Mouse (Mus musculus) induced T-regulatory cell, adult 2 months (primary cell): ENCODE data around the gene Cbarp.

Experiments used
- DNase-seq: peaks from one replicate; pipeline ENCODE4 v3.0.0-alpha.2; 2012; ENCODE audit warnings: low read depth

The Cbarp gene

DNA sequence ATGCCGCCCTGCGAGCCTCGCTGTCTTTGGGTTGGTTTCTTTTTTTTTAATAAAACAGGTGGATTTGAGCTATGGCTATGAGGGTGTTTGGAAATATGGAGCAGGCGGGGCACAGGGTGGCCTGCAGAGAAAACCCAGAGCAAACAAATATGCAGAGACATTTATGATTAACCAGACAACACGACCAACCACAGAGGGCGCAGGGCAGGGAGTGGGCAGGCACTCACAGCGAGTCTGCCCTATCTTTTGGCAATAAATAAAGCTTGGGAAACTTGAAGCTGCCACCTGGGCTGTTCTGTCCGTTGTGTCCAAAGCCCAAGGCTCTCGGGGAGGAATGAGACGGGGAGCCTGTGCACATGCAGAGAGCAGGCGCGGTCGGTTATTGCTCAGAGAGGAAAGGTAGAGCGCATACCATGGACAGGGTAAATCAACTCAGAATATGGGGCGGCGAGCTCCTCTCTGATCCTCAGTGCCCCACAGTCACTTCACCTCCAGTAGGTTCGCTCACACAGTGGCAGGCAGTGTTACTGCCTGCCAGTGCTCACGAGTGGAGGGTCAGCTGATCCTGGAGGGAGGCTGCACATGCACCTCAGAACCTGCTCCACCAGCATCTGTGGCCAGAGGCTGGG, 10.1 kb downstream of the Cbarp start:
- DNase-seq, result no peak

DNA sequence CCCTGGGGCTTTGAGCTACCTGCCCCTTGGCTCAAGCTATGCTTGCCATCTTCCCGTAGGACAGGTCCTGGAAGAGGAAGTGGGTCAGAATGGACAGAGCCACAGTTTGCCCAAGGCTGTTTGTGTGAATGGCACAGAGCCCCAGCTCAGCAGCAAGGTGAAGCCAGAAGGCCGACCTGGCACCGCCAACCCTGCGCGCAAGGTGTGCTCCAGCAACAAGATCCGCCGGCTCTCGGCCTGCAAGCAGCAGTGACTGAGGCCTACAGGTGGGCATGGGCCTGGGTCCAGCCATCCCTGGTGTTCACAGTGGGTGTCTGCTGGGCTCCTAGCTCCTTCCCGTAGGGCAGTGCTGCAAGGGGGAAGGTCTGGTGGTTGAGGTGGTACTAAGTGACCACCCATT, 10.8 kb downstream of the Cbarp start:
- DNase-seq, result no peak

DNA sequence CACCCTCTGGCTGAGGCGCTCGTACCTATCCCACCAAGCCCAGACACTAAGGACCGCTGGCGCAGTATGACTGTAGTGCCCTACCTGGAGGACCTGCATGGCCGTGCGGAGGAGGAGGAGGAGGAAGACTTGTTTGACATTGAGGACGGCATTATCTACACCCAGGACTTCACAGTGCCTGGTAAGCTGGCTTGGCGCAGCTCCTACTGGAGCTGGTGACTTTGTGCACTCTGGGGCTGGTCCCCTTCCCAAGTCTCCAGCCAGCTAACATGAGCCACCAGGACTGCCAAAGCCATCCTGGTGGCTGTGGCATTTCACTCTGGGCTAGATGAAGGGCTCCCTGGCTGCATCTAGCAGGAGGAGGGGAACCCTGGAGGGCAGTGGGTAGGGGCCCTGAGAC, 12.7 kb downstream of the Cbarp start:
- no peak for DNase-seq

DNA sequence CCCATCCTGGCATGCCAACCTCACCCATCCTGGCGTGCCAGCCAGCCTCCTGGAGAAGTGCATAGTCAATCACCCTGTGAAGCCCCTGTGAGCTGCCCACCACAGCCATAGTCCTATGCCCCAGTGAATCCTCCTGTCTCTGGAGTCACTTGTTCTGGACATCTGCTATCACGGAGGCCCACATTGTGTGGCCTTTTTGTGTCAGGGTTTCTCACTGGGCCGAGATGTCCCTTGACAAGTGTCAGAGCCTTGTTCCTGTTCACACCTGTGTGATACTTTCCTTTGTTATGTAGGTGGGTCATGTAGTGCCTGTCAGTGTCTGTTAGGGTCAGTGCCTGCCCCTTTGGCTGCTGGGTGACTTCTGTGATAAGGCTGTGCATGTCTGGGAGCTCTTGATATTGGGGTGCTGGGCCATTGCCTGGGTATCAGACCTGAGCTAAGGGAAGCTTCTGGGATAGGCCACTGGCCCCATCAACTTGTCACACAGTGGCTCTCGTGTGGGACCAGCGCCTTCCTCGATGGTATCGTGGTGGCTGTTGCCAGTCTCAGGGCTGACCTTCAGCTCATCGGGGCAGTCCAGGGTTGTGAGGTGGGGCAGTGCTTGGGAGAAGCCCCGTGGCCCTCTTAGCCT, 16.6 kb downstream of the Cbarp start:
- DNase-seq, result no peak

DNA sequence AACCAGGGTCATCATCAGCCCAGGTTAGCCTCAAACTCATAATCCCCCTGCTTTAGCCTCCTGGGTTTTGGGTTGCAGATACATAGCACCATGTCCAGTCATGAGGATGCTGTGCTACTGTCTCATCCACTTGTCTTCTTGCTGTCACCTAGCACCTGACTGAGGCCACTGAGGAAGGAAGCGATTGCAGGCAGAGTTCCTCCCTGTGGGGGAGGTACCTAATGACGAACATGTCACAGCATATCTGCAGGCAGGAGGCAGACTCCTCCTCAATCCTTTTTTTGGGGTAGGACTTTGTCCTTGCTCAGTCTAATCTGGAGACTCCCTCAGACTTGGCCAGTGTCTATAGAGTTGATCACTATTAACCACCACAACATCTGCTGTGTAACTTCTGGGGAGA, 19.0 kb downstream of the Cbarp start:
- DNase-seq, result peak; percentile 39

DNA sequence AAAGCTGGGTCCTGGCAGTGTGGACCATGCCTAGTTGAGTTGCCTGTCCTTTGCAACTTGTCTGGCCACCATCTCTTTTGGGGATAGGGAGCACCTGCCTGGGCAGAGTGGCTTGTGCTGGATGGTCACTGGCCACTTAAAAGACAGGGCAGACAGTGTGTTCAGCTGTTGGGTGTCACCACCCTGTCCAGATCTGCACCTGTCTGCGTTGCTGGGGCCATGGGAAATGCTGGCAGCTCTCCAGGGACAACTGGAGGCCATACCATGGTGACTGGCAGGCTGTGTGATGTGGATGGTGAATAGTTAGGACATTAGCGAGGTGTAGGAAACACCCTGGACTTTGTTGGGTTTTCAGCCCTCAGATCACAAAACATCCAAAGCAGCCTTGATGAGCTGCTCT, 20.5 kb downstream of the Cbarp start:
- no peak for DNase-seq

DNA sequence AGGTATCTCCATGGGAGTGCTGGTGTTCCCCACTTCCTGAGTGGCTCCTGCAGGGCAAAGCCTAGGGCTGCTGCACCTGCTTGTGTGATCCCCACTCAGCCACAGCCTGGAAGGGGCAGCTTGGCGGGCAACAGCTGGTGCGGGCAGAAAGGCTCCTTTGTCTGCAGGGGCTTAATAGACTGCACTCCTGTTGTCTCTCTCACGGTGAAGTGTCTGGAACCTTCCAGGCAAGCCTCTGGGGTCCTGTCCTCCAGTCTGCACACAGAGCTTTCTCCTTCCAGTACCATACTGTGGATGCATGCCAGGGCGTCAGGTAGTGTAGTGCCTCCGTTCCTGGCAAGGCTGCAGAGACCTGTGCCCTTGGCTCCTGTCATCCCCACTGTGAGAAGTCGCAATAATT, 22.1 kb downstream of the Cbarp start:
- no peak for DNase-seq

DNA sequence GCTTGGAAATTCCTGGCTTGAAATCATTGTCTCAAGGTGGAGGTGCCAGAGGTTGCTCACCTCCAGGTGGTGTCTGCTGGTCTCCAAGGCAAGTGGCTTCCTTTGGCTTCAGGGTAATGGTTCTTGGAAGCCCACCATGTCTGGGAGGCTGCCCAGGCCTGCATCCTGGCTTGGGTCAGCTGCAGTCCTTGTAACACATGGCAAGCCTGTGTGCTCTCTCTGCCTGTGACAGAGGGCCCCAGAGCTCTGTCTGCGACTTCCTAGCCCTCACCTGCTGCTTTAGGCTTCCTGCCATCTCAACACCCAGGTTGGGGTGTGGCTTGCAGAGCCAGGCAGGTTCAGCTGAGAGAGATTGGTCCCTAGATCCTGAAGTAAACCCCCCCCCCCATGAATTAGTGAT, 22.9 kb downstream of the Cbarp start:
- DNase-seq, result peak; percentile 41

DNA sequence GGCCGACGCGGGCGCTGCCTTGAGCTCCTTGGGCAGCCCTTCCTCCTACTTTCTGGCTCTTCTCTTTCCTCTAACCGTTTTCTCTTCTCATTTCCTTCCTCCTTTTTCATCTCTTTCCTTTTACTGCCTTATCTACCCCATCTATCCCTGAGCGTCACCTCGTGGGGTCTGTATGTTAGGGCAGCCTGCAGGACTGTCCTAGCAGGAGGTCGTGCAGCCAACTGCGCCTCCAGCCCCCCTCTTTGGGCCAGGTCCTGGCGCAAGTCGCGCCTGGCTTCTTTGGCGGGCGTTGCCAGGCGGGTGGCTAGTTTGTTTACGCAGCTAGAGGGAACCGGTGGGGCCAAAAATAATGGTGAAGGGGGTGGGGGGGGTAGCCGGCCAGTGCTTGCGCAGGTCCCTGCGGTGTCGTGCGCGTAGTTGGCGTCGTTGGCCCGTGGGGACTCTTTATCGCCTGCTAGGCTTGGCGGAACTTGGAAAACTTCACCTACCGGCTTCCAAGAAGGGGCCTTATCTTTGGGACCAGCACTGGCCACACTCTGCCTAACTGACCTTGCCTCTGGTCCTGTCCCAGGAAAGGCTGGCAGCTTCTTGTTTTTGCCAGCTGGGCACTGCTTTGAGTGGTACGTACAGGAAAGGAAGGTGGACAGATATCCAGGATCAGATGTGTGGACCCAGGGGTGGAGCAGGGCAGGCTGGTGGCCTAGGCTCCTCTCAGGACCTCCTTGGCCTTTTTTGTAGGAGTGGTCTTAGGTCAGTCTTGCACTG, 23.5 kb downstream of the Cbarp start:
- DNase-seq, result peak; percentile 66

DNA sequence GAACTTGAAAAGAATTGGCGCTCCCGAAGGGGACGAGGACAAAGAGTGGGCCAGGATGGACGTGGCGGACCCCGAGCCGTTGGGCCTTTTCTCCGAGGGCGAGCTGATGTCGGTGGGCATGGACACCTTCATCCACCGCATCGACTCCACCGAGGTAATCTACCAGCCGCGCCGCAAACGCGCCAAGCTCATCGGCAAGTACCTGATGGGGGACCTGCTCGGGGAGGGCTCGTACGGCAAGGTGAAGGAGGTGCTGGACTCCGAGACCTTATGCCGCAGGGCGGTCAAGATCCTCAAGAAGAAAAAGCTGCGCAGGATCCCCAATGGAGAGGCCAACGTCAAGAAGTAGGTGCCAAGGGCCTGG, 24.1 kb downstream of the Cbarp start:
- no peak for DNase-seq

DNA sequence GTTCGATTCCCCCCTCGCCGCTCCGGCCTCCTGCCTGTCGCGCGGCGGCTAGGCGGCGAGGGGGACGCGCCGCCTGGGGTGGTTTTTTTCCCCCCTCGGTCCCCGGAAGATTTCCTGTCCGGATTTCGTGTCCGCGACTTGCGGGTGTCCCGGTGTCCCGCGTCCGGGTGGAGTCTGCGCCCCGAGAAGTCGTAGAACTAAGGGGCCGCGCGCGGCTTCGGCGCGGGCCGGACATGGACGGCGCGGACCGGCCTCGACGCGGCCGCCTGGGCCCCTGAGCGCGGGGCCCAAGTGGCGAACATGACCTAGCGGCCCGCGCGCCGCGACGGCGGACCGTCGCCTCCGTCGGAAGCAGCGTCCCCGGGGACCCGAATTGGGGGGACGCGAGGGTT, 24.7 kb downstream of the Cbarp start:
- no peak for DNase-seq

DNA sequence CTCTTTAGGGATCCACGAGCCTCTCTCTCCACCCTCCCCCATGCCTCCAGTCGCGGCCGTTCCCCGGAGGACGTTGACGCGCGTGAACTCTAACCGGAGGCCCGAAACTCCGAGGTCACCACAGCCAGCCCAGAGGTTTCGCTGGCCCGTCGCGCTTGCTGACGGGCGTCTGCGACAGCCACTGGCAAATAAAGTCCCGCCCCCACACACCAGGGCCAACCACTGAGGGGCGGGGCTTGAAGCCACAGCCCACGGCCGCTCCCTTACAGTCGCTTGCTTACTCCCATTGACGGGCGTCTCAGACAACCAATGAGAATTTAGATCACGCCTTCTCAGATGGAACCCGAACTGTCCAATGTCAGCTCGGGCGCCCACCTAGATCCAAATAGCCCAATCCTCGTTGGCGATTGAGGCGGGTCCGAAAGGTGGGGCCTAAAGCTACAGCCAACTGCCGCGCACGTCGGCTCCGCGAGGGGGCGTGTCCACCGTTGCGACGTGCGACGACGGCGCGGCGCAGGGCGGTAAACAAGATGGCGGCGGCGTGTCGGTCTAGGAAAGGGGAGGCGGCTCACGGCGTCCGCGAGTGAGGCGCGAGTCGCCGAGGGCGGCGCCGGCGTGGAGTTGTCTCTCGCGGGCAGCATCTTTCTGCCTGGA, 25.2 kb downstream of the Cbarp start, which contains the start of gene Stk11:
Stk11 (plus strand) TSS at position 514 of the 654 bp plus-strand sequence.
- peak; percentile 100 for DNase-seq

DNA sequence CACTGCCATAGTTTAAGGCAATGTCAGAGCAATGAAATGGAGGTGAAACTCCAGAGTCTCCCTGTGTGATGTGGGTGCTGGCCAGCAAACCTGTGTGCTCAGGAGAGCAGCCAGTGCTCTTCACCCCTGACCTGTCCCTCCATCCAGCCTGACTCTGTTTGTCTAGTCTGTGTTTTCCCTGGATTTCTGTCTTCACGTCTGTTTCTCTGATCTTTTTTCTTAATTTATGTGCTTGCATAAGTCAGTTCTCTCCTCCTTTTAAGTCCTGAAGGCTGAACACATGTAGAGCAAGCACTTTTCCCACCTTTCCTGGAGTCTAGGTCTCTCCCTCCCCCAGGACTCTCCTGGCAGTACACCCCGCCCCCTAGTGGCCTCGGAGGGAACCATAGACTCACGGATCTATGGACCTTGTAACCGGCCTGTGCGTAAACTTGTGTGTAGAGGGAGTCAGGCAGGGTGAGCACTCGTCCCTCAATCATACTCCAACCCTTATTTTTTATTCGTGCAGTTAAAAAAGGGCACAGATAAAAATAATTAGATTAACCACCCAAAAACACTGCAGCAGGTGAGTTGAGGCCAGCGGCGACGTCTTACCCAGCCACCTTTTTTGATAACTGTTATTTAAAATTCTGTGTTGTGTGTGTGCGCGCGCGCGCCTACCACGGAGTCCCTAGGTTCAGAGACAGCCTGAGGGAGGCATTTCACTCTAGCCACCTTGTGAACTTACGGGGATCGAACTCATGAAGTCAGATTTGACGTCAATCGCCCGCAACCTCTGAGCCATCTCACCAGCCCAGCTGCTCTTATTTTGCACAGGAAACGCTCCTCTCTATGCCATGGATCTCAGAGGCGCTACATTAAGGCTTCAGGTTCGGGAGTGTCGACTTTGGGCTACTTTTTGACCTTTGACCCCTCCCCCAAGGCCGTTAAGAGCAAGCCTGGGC, 26.0 kb downstream of the Cbarp start:
- peak; percentile 94 for DNase-seq

DNA sequence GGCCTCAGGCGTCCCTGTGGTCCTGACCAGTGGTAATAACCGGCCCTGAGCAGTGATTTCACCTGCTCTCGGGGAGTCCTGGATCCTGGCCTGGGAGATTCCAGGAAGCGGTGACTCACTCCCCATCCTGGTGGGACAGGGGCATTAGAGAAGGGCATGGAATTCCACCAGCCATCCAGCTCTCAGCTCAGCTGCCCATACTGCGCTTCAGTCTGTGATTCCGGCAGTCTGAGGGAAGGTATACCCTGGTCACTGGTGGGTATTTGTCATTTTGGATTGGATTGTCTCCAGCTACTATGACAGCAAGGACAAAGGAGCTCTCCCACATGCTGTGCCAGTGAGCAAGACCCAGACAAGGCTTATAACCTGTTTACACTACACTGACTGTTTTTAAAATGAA, 33.0 kb downstream of the Cbarp start:
- DNase-seq, result no peak

DNA sequence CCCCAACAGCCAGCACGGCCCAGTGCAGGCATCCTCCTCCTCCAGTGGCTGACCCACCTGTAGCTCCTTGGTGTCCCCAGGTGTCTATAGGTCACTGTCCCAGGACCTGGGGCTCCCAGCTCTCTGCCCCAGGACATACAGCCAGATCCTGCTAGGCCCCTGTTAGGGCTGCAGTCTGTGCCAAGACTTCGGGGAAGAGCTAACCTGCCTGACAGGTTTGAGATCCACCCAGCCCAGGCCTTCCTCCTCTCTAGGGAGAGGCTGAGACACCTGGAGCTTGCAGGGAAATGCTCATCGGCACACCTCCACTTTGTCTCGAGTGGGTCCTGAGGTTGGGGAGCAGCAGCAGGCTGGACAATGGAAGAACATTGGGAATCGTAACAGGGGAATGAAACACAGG, 34.7 kb downstream of the Cbarp start:
- no peak for DNase-seq

DNA sequence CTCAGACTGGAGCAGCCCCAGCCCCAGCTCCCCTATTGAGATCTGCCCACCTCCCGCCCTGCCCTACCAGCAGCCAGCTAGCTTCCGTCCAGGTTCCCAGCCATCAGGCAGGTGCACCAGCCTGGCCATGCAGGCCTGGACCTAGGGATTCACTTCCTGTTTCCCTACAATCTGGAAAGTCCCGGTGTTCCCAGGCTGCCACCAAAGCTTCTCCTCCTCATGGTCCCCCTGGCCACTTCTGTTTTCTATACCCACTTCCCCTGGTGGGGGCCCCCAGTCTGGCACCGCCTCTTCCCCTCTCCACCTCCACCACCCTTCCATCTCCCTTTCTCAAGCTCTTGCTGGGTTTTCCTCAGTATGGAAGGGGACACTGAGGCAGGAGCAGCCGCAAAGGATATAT, 35.2 kb downstream of the Cbarp start, which contains the start of gene Sbno2:
Sbno2 (minus strand) TSS at position 112 of the 400 bp plus-strand sequence.
- no peak for DNase-seq

DNA sequence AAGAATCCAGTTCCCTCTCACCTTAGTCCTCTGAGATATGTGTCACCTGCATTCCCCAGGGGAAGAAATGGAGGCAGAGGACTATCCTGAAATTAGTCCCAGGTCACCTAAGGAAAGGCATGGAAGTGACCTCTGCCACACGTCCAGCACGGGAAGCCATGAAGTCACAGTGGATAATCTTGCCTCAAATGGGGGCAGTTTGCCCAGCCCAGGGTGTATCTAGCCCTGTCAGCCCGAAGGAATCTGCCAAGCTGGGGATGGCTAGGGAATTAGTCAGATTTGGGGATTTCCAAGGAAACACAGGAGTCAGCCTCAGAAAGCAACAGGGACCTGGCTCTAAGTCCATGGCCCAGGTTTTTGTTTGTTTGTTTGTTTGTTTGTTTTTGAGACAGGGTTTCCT, 36.5 kb downstream of the Cbarp start:
- DNase-seq, result no peak

DNA sequence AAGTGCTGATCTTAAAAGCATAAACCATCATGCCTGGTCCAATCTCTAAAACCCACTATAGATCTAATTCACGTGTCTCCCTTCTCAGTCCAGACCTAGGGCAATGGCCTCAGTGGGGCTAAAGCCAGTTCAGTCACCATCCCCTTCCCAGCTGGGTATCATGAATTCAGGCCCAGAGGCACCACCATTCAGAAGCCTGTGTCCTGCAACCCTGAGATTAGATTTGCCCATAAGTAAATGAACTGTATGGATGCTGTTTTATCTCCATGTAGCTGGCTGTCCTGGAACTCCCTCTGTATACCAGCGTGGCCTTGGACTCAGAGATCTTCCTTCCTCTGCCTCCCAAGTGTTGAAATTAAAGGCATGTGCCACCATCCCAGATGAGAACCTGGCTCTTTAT, 37.6 kb downstream of the Cbarp start:
- no peak for DNase-seq

DNA sequence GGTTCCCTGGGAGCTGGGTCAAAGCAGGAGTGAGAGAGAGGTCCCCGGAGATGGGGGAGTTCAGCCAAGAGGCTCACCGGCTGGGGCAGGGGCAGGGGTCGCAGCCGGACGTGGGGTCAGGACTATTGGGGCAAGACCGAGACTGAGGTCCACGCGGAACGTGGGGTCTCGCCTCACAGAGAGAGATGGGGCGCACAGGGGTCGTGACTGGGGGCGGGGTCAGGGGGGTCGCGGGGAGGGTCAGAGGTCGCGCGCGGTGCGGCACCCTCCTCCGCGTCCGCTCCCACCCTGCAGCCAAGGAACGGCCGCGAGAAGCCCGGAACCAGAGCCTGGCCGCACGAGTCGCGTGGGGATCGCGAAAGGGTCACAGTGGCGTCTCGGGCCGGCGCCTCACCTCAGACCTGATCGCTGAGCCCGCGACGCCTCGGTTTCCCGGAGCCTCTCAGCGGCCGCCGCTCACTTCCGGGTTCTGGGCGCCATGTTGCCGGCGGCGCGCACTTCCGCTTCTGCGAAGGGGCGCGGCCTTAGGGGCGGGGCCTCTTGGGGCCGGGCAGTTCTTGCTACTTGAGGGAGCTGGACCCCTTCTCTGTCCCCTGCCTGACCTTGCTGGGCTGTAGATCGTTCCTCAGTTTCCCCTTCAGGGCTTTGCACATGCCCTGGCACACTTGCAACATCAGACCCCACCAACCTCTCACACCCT, 38.3 kb downstream of the Cbarp start:
- peak; percentile 94 for DNase-seq

DNA sequence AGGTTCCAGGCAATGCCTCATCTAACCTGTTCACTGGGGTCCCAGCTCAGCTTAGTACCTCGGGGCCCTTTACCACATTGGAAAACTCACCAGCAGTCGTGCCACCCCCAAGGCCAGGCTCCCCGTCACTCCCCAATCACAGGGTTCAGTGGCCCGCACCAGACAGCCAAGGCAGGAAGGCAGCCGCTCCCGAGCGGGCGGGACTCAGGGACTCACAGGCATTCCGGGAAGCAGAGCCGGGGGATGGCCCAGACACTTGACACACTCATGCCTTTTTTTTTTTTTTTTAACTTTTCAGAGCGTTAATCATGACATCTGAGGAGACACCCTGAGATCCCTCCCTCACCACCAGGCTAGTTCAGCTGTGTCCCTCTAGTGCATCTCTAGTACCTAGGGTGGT, 39.7 kb downstream of the Cbarp start:
- no peak for DNase-seq

DNA sequence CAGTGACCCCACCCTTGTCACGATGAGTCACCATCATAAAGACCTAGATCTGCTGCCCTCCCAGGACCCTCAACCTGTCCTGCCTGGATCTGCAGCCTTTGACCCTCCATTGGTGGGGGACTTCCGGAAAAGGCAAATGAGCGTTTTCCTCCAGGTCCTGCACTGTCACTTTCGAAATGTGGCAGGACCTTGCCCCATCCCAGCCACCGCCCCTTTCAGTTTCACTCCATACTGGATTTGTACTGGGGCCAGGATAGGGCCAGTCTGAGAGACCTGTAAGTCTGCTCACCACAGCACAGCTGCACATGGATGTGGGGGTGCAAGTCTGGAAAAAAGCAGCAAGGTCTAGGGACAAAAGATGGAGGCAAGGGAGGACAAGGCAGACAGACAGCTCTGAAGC, 42.0 kb downstream of the Cbarp start:
- no peak for DNase-seq
